Mouse (Mus musculus) adrenal gland, adult 18-20 months (tissue): ENCODE data around the gene Klrb1c. TPM values are rescaled to one million over a fixed set of nuclear protein-coding genes. Genes with fewer than 3 reads are reported as not detected.
"Not testable (repeated sequence)": the region's sequence is repeated elsewhere in the genome, so short reads cannot be mapped to it uniquely, and the experiment has no call there.

Experiments
- DNase-seq, 2 experiments: peaks; one replicate each; pipeline ENCODE4 v3.0.0; 2021 to 2022; ENCODE audit warnings: low spot score in 2 of 2
- total RNA-seq, 2 experiments: library from RNA; stranded (reverse); gene quantifications; 1 replicate in 1 of 2; 2 replicates in 1 of 2; pipeline ENCODE4 v1.2.3; 2021

The Klrb1c gene
- total RNA-seq, 2 experiments from 2014 or later = 0.60 to 0.67 TPM

- DNase-seq = no peak
These were observed 29.6 kb downstream of the Klrb1c start for GRCm38 (mm10) chr6:128759221-128759950.

- not testable (repeated sequence) for DNase-seq
These were observed 33.6 kb downstream of the Klrb1c start for GRCm38 (mm10) chr6:128755402-128755763.

GRCm38 (mm10) chr6:128754748-128755401, 34.1 kb downstream of the Klrb1c start:
- not testable (repeated sequence) for DNase-seq

GRCm38 (mm10) chr6:128754265-128754664, 34.8 kb downstream of the Klrb1c start:
- not testable (repeated sequence) for DNase-seq

GRCm38 (mm10) chr6:128753610-128754224, 35.3 kb downstream of the Klrb1c start:
- peak; percentile 65 to 69 for DNase-seq

DNA sequence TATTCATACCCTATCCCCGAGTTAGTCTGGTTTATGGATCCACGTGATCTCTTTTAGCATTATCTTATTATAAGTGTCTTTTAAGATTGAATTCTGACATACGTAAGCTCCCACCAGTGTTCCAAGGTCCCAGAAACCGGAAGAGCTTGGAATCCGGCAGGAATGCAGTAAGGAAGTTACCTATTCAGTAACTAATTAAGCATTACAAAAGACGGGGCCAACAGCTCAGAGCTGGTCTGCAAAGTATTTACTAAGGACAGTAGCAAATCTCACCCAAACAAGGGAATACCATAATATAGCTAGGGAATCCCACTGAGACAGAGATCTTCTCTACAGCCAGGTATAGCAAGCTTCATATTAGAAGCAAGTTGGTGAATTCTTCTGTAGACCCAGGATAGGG, 42.0 kb downstream of the Klrb1c start:
- DNase-seq = not testable (repeated sequence)

GRCm38 (mm10) chr6:128737445-128737844, 51.6 kb downstream of the Klrb1c start:
- DNase-seq = no peak

DNA sequence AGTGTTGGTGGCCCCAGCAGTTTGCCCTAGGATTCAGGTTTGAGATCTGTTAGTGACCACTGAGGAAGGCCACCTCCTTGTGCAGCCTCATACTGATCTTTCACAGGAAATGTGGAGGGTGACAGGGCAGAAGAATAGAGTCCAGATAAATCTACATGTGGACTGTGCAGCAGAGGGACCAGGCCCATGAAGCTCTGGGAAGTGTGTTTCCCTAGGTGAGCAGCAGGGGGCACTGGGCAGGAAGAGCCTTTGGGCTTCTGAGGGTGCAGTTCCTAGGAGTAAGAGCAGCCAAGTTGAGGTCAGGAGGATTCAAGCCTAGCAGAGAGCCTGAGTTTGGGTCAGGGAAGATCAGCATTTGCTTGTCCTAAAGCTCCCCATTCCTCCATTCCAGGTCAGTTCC, 52.9 kb downstream of the Klrb1c start:
- DNase-seq = peak in 1 of 2 experiments; percentile 39

DNA sequence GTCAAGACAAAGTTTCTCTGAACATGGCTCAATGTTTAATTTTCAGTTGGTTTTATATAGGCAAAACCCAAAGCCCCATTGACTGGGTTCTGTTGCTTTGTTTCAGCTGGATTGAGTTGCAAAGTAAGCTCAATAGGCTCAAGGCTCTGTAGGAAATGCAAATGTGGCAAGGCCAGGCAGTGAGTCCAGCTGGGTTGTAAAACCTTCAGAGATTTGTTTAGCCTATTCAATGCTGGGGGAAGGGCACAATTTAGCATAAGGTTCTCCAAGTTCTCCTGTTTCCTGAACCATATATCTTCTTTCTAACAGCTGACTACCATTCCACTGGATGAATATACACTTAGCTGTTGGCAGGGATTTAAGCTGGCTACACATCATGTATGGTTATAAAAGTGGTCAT, 54.1 kb downstream of the Klrb1c start:
- no peak for DNase-seq

DNA sequence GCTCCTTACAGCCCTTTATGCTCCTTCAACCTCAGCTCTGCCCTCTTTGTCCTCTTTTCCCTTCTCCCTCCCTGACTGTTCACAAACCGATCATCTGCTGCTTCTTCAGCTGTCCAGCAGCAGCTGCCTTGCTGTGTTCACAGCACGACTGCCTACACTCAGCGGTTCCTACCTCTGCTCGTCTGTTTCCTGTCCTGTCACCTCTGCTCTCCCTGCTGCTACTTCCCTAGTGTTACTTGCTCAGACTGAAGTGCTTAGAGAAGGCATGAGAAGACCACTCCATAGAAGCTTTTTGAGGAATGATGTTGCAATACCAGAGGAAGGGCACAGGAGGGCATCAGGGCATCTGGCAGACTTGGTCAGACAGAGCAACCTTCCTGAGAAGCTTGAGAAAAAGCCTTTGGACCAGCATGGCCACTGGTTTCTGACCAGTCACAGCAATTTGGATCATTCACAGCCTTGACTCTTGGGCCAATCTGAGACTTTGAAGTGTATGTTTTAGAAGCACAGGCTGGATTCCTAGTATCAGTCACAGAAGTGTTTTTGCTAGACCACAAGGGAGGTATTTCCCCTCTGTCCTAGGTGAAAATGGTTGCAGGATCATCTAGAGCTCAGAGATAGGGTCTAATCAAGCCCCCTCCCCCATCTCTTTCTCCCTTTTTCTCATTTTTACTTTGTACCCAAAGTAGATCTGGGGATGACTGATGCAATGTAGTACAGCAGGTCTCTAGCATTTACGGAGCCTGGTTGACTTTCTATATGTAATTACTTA, 54.9 kb downstream of the Klrb1c start:
- DNase-seq = no peak

GRCm38 (mm10) chr6:128732032-128732431, 57.0 kb downstream of the Klrb1c start:
- DNase-seq = no peak

Other genes with a start within 250 kb of the Klrb1c start
- not detected for gene A2ml1, start 207.6 kb downstream of the Klrb1c start, total RNA-seq
- not detected for gene Klrb1a, start 165.7 kb downstream of the Klrb1c start, total RNA-seq
- 1 to 10 TPM in 1 of 2 experiments, under 1 TPM in 1; 0.26 to 2.1 TPM for gene Clec2h, start 126.8 kb downstream of the Klrb1c start, total RNA-seq
- not detected for gene Klrb1, start 66.2 kb downstream of the Klrb1c start, total RNA-seq
- not detected for gene Gm44511, start 37.1 kb upstream of the Klrb1c start, total RNA-seq
- gene Klrb1b, start 37.1 kb upstream of the Klrb1c start, total RNA-seq = 1 to 10 TPM in 1 of 2 experiments, under 1 TPM in 1; 0.90 to 1.3 TPM
- gene Clec2i, start 98.4 kb upstream of the Klrb1c start, total RNA-seq = under 1 TPM; 0.29 to 0.33 TPM
- under 1 TPM in 1 of 2 experiments, not detected in 1; 0.93 TPM for gene BC035044, start 101.9 kb upstream of the Klrb1c start, total RNA-seq
- gene Clec2g, start 145.2 kb upstream of the Klrb1c start, total RNA-seq = 1 to 10 TPM; 2.4 to 4.5 TPM